Mouse (Mus musculus) midbrain, postnatal 0 days (tissue): Measurements from ENCODE around the gene Klf16. TPM values are rescaled to one million over a fixed set of nuclear protein-coding genes. Genes with fewer than 3 reads are reported as not detected.

Source experiments
- ATAC-seq: fragments of 200-750 bp; cut with Nextera tagmentation; 2 replicates; pipeline ENCODE4 v1.8.0; 2017; ENCODE audit warnings: moderate number of reproducible peaks, mild to moderate bottlenecking, moderate TSS enrichment, moderate library complexity; ENCODE audit not compliant: low FRiP score
- DNase-seq: peaks from one replicate; pipeline ENCODE4 v3.0.0-alpha.2; 2015; ENCODE audit warnings: low spot score
- H3K27ac ChIP-seq: fragments of 300-500 bp; sonication (generic); 2 replicates; pipeline ENCODE4 v1.5.1; 2014; ENCODE audit warnings: low read depth, mild to moderate bottlenecking, low read length, mixed read lengths
- H3K27me3 ChIP-seq: fragments of 300-500 bp; sonication (generic); 2 replicates; pipeline ENCODE4 v1.6.1; 2014; ENCODE audit warnings: low read length, control low read depth, mixed read lengths; ENCODE audit not compliant: insufficient read depth
- H3K36me3 ChIP-seq: fragments of 300-500 bp; sonication (generic); 2 replicates; pipeline ENCODE4 v1.6.1; 2014; ENCODE audit warnings: low read length, control low read depth, mixed read lengths; ENCODE audit not compliant: insufficient read depth
- H3K4me1 ChIP-seq: fragments of 300-500 bp; sonication (generic); 2 replicates; pipeline ENCODE4 v1.6.1; 2014; ENCODE audit warnings: mild to moderate bottlenecking, control low read depth, antibody characterized with exemption, low read length, mixed read lengths; ENCODE audit not compliant: insufficient read depth
- H3K4me2 ChIP-seq: fragments of 300-500 bp; sonication (generic); 2 replicates; pipeline ENCODE4 v1.6.1; 2014; ENCODE audit warnings: low read depth, mild to moderate bottlenecking, low read length, mixed read lengths; ENCODE audit not compliant: poor library complexity, severe bottlenecking
- H3K4me3 ChIP-seq: fragments of 300-500 bp; sonication (generic); 2 replicates; pipeline ENCODE4 v1.5.1; 2014; ENCODE audit warnings: low read depth, mild to moderate bottlenecking, low read length, moderate library complexity
- H3K9ac ChIP-seq: fragments of 300-500 bp; sonication (generic); replicated peaks from 2 replicates; pipeline ENCODE4 v1.6.1; 2014; ENCODE audit warnings: mild to moderate bottlenecking, low read length, moderate library complexity, mixed read lengths; ENCODE audit not compliant: poor library complexity, severe bottlenecking
- H3K9me3 ChIP-seq: fragments of 300-500 bp; sonication (generic); 2 replicates; pipeline ENCODE4 v1.6.1; 2016; ENCODE audit warnings: low read length, control low read depth
- CTCF ChIP-seq: IDR thresholded peaks from 2 replicates; pipeline ENCODE4 v1.5.1; 2016; ENCODE audit warnings: antibody characterized with exemption, mild to moderate bottlenecking
- WGBS: fragments of 180-500 bp; shearing (Covaris S2); extraction: QIAGEN DNeasy Blood & Tissue Kit; methylation state at CpG from one replicate; pipeline ENCODE4 v1.1.7; 2014; 5-methylcytosine and 5-hydroxymethylcytosine counted together
- microRNA-seq: library from miRNA; unstranded; fragments of <30 nt; microRNA quantifications from one replicate; pipeline ENCODE4, GENCODE M21; 2016; ENCODE audit warnings: borderline number of aligned reads
- polyA plus RNA-seq: library from polyadenylated mRNA; unstranded; fragments of >200 nt; fragmentation: Nextera tagmentation; extraction: Ambion mirVana; gene quantifications from 2 replicates; pipeline ENCODE4 v1.2.1, GENCODE M21; 2015
- total RNA-seq: library from RNA; depleted of rRNA; stranded (reverse); fragments of >200 nt; gene quantifications from 2 replicates; pipeline ENCODE4 v1.2.3, GENCODE M21; 2014; rRNA removed

Klf16 gene
- total and polyA plus RNA-seq, 2 experiments from 2014 or later = 8.3 to 18.1 TPM

DNA sequence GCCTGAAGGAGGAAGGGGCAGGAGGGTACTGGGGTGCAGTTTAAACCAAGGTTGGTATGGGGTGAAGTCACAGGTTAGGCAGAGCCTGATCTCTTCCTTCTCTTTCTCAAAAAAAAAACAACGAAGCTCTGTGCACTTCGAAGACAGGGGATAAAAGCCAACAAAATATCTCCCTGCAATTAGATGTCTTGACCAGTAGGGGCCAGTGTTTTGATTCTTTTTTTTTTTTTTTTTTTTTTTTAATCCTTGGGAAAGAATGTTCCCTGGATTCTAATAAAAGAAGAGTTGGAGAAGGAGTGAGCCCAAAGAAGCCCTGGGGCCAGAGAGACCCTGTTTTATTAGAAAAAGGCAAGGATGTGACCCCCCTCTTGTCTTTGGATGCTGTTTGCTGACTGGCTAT lies 57.8 kb downstream of the Klf16 start:
- ATAC-seq (no peak), DNase-seq (no peak)
- no peak overlapping the region for H3K9ac ChIP-seq
- no peak overlapping the region for H3K27ac ChIP-seq
- no peaks in the 10 kb centered on the region for H3K36me3 ChIP-seq
- H3K4me2 ChIP-seq = no peak overlapping the region
- 85% methylated on average over 2 of the region's 2 CpGs for WGBS
- no peak overlapping the region for H3K4me3 ChIP-seq
- H3K27me3 ChIP-seq = 0 out of 2 replicates have a peak, but pooled peaks cover 7% of the 10 kb centered on the region
- no peaks in the 10 kb centered on the region for H3K4me1 ChIP-seq
- H3K9me3 ChIP-seq = no peaks in the 10 kb centered on the region
- TF ChIP-seq CTCF = peak; percentile 49

Small RNA genes lying within 50 kb of the gene (microRNA-seq; reads per million reads assigned to microRNA genes)
- not detected for gene Mir6912

Other genes with a start within 250 kb of the Klf16 start
- 5.2 and 7.5 TPM in 2 replicates for gene Pcsk4, start 247.8 kb downstream of the Klf16 start, total RNA-seq
- 12.6 and 14.6 TPM in 2 replicates for gene Pcsk4, start 247.8 kb downstream of the Klf16 start, polyA plus RNA-seq
- gene Reep6, start 247.4 kb downstream of the Klf16 start, total RNA-seq = 3.8 and 5.3 TPM in 2 replicates
- 7.0 and 7.8 TPM in 2 replicates for gene Reep6, start 247.4 kb downstream of the Klf16 start, polyA plus RNA-seq
- gene Adamtsl5, start 228.9 kb downstream of the Klf16 start, total RNA-seq = 0.71 and 0.77 TPM in 2 replicates
- 0.62 and 0.71 TPM in 2 replicates for gene Adamtsl5, start 228.9 kb downstream of the Klf16 start, polyA plus RNA-seq
- 17.5 and 23.1 TPM in 2 replicates for gene Plk5, start 220.9 kb downstream of the Klf16 start, total RNA-seq
- gene Plk5, start 220.9 kb downstream of the Klf16 start, polyA plus RNA-seq = 12.5 and 12.8 TPM in 2 replicates
- gene Mex3d, start 189.7 kb downstream of the Klf16 start, total RNA-seq = 118 and 147 TPM in 2 replicates
- gene Mex3d, start 189.7 kb downstream of the Klf16 start, polyA plus RNA-seq = 12.5 and 13.9 TPM in 2 replicates
- gene Mbd3, start 177.8 kb downstream of the Klf16 start, total RNA-seq = 30.4 and 47.0 TPM in 2 replicates
- gene Mbd3, start 177.8 kb downstream of the Klf16 start, polyA plus RNA-seq = 154 and 157 TPM in 2 replicates
- 295 and 379 TPM in 2 replicates for gene Uqcr11, start 170.5 kb downstream of the Klf16 start, total RNA-seq
- 638 and 795 TPM in 2 replicates for gene Uqcr11, start 170.5 kb downstream of the Klf16 start, polyA plus RNA-seq
- gene Tcf3, start 143.7 kb downstream of the Klf16 start, total RNA-seq = 69.6 and 91.1 TPM in 2 replicates
- 24.8 and 25.1 TPM in 2 replicates for gene Tcf3, start 143.7 kb downstream of the Klf16 start, polyA plus RNA-seq
- gene Onecut3, start 82.5 kb downstream of the Klf16 start, total RNA-seq = 2.8 and 3.1 TPM in 2 replicates
- 0.69 and 0.89 TPM in 2 replicates for gene Onecut3, start 82.5 kb downstream of the Klf16 start, polyA plus RNA-seq
- 0.71 and 0.93 TPM in 2 replicates for gene Atp8b3, start 38.2 kb downstream of the Klf16 start, total RNA-seq
- gene Atp8b3, start 38.2 kb downstream of the Klf16 start, polyA plus RNA-seq = 0.90 and 1.1 TPM in 2 replicates
- 34.2 and 52.6 TPM in 2 replicates for gene Rexo1, start 15.8 kb downstream of the Klf16 start, total RNA-seq
- gene Rexo1, start 15.8 kb downstream of the Klf16 start, polyA plus RNA-seq = 26.1 and 29.8 TPM in 2 replicates
- 264 and 275 TPM in 2 replicates for gene Abhd17a, start 13.0 kb upstream of the Klf16 start, total RNA-seq
- 152 and 157 TPM in 2 replicates for gene Abhd17a, start 13.0 kb upstream of the Klf16 start, polyA plus RNA-seq
- gene Scamp4, start 25.6 kb upstream of the Klf16 start, total RNA-seq = 27.8 and 32.4 TPM in 2 replicates
- 73.1 and 76.9 TPM in 2 replicates for gene Scamp4, start 25.6 kb upstream of the Klf16 start, polyA plus RNA-seq
- gene Adat3, start 25.6 kb upstream of the Klf16 start, total RNA-seq = 4.0 and 6.2 TPM in 2 replicates
- gene Adat3, start 25.6 kb upstream of the Klf16 start, polyA plus RNA-seq = 4.6 and 4.9 TPM in 2 replicates
- gene Gm49322, start 28.7 kb upstream of the Klf16 start, total RNA-seq = 2.0 and 2.7 TPM in 2 replicates
- 1.7 and 1.8 TPM in 2 replicates for gene Gm49322, start 28.7 kb upstream of the Klf16 start, polyA plus RNA-seq
- 124 and 146 TPM in 2 replicates for gene Csnk1g2, start 45.5 kb upstream of the Klf16 start, total RNA-seq
- gene Csnk1g2, start 45.5 kb upstream of the Klf16 start, polyA plus RNA-seq = 90.5 and 93.3 TPM in 2 replicates
- gene Btbd2, start 79.8 kb upstream of the Klf16 start, total RNA-seq = 168 and 215 TPM in 2 replicates
- 71.6 and 80.4 TPM in 2 replicates for gene Btbd2, start 79.8 kb upstream of the Klf16 start, polyA plus RNA-seq
- gene Mknk2, start 100.8 kb upstream of the Klf16 start, total RNA-seq = 74.6 and 74.7 TPM in 2 replicates
- gene Mknk2, start 100.8 kb upstream of the Klf16 start, polyA plus RNA-seq = 35.3 and 36.0 TPM in 2 replicates
- 66.6 and 75.1 TPM in 2 replicates for gene Mob3a, start 124.7 kb upstream of the Klf16 start, total RNA-seq
- 44.9 and 48.5 TPM in 2 replicates for gene Mob3a, start 124.7 kb upstream of the Klf16 start, polyA plus RNA-seq
- gene Izumo4, start 124.9 kb upstream of the Klf16 start, total RNA-seq = 26.3 and 48.0 TPM in 2 replicates
- 44.0 and 47.4 TPM in 2 replicates for gene Izumo4, start 124.9 kb upstream of the Klf16 start, polyA plus RNA-seq
- 182 and 183 TPM in 2 replicates for gene Ap3d1, start 164.9 kb upstream of the Klf16 start, total RNA-seq
- gene Ap3d1, start 164.9 kb upstream of the Klf16 start, polyA plus RNA-seq = 95.4 and 105 TPM in 2 replicates
- gene Dot1l, start 177.9 kb upstream of the Klf16 start, total RNA-seq = 23.8 and 34.4 TPM in 2 replicates
- 9.9 and 13.4 TPM in 2 replicates for gene Dot1l, start 177.9 kb upstream of the Klf16 start, polyA plus RNA-seq
- 18.3 and 34.2 TPM in 2 replicates for gene Sf3a2, start 220.9 kb upstream of the Klf16 start, total RNA-seq
- gene Sf3a2, start 220.9 kb upstream of the Klf16 start, polyA plus RNA-seq = 61.5 and 64.3 TPM in 2 replicates
- gene Plekhj1, start 221.3 kb upstream of the Klf16 start, total RNA-seq = 68.0 and 88.1 TPM in 2 replicates
- gene Plekhj1, start 221.3 kb upstream of the Klf16 start, polyA plus RNA-seq = 94.1 and 103 TPM in 2 replicates
- 0.82 and 2.9 TPM in 2 replicates for gene Amh, start 227.9 kb upstream of the Klf16 start, total RNA-seq
- not detected in 2 replicates for gene Amh, start 227.9 kb upstream of the Klf16 start, polyA plus RNA-seq
- gene Jsrp1, start 236.2 kb upstream of the Klf16 start, total RNA-seq = not detected in 2 replicates
- gene Jsrp1, start 236.2 kb upstream of the Klf16 start, polyA plus RNA-seq = 0.83 and 1.1 TPM in 2 replicates
- gene Oaz1, start 249.3 kb upstream of the Klf16 start, total RNA-seq = 863 and 928 TPM in 2 replicates
- 1,039 and 1,193 TPM in 2 replicates for gene Oaz1, start 249.3 kb upstream of the Klf16 start, polyA plus RNA-seq